Mouse (Mus musculus) Patski (cell line): ENCODE measurements around the gene Srgap3. TPM values are rescaled to one million over a fixed set of nuclear protein-coding genes. Genes with fewer than 3 reads are reported as not detected.
A peak's percentile ranks its signal among the peaks of the same experiment; 100 is the strongest.

Source experiments
- ATAC-seq: fragments of 100-300 bp; one replicate; pipeline ENCODE4 v1.8.0; 2021
- CTCF ChIA-PET: fragments of 350-600 bp; sonication (Branson Sonifier 250); formaldehyde crosslinking; loops from one replicate; lab custom pipeline; 2022; ENCODE audit warnings: inconsistent platforms; lab: Charles Lee
- POLR2A ChIA-PET: fragments of 350-600 bp; sonication (Branson Sonifier 250); formaldehyde crosslinking; loops from one replicate; lab custom pipeline; 2022; ENCODE audit warnings: antibody characterized with exemption, inconsistent platforms; lab: Charles Lee
- DNase-seq: peaks from one replicate; pipeline ENCODE4 v3.0.0-alpha.2; 2011; ENCODE audit warnings: low read depth, low spot score
- H3K27me3 ChIP-seq: fragments of 371-371 bp; one replicate; pipeline ENCODE4 v1.5.1; 2021
- CTCF ChIP-seq: fragments of 100-300 bp; IDR thresholded peaks from one replicate; pipeline ENCODE4 v1.5.1; 2021
- in situ Hi-C: fragments of 300-500 bp; cut with MboI; formaldehyde crosslinking; loops from 3 replicates; pipeline ENCODE4 v1.11.1; 2018; ENCODE audit warnings: low pct_unique_long_range_greater_than_20kb, mixed read lengths
- polyA plus RNA-seq: library from polyadenylated mRNA; unstranded; gene quantifications from one replicate; pipeline ENCODE4 v1.2.3, GENCODE M21; 2021

The Srgap3 gene
- polyA plus RNA-seq, 1 experiment from 2014 or later, result 37.7 TPM

DNA sequence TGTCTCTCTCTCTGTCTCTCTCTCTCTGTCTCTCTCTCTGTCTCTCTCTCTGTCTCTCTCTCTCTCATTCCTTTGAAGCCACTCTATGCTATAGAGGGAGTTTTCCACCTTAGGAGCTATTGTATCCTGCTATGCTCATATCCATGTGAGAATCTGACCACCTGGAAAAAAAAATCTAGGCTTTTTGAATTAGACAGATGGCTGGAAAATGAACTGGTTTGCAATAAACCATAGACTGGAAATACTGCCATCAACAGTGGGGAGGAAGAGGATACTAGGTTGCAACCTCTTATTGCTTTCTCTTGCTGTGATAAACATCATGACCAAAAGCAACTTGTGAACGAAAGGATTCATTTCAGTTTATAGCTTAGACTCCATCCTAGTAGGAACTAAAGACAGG, 12.6 kb downstream of the Srgap3 start:
- H3K27me3 ChIP-seq, result no peaks in the 10 kb centered on the region
- in situ Hi-C loops, result no loop called here
- CTCF ChIA-PET, result interaction anchor here (1.4 kb wide), 1 partner anchor 14 kb away, joined by 4 read pairs; no protein-coding TSS in a partner anchor
- ATAC-seq, result no peak
- DNase-seq, result no peak
- POLR2A ChIA-PET, result no interaction called here
- TF ChIP-seq CTCF, result no peak

DNA sequence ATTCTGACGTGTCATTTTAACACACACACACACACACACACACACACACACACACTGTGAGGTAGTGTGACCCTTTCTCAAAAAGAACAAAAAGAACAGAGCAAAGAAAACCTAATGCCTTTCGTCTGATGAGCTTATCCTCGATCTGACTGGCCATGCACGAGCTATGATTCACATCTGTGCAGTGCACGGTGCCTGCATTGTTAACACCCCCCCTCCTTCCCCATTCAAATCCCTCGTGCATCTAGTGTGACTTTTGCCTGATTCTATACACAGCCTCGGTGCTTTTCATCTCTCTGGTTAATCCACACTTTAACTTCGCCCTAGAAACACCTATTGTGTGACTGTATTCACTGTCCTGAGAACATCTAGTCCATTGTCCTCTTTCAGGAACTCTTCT, 14.5 kb downstream of the Srgap3 start:
- peak; percentile 66 for ATAC-seq
- ChIA-PET CTCF (no interaction called here), POLR2A (no interaction called here)
- DNase-seq, result no peak
- no peaks in the 10 kb centered on the region for H3K27me3 ChIP-seq
- TF ChIP-seq CTCF, result no peak
- in situ Hi-C loops, result no loop called here

DNA sequence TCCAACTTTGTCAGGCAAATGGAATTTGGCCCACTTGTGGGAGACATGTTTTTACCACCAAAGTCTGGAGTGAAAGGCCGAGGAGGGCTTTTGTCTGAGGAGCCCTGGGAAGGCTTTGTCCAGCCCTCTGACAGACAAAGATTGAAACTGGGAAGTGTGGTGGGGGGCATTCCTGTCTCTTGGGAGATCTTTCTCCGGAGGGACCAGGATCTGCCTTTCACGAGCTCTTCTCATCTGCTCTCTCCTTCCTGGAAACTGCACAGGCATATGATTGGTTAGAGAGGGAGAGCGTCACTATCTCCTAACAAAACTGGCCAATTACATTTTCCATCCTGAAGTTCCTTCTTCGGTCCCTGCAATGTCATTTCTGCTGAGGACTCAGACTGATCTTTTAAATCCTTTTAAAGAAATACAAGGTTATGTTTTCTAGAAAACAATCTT, 17.0 kb downstream of the Srgap3 start:
- ChIA-PET CTCF (interaction anchor here (1.0 to 1.5 kb wide), 2 partner anchors 12 to 17 kb away, joined by 3 read pairs; partner anchors contain the start of gene Srgap3), POLR2A (interaction anchor here (0.6 to 1.0 kb wide), 5 partner anchors 9 to 1710 kb away, joined by 3 to 4 read pairs (median 3); no protein-coding TSS in a partner anchor)
- in situ Hi-C loops, result no loop called here
- no peak for TF ChIP-seq CTCF
- DNase-seq (no peak), ATAC-seq (no peak)
- no peaks in the 10 kb centered on the region for H3K27me3 ChIP-seq

DNA sequence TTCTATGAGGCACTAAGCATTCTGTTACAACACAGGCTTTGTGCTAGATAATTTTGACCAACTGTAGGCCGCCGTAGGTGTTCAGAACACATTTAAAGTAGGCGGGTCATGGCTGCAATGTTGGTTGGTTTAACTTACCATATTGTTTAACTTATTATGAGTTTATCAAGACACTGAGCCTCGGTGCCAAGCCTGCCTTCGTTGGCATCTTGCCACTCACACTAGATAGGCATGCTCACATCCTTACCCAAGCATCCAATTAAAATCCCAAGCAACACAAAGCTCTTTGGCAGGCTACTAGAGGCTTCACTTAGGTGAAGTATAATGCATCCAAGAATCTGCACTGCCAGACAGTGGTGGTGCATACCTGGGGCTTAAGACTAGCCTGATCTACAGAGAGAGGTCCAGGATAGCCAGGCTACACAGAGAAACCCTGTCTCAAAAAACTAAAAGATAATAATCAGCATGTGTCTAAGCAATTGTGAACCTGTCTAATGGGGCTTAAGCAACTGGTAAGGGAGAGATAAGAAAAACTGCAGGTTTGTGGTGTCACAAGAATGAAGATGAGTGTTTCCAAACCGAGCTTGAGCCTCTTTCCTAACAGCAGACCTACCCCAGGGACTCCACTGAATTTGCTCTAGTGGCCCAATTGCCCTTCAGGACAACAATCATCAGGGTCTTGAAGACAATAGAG, 17.6 kb downstream of the Srgap3 start:
- ATAC-seq (no peak), DNase-seq (no peak)
- H3K27me3 ChIP-seq, result no peaks in the 10 kb centered on the region
- POLR2A ChIA-PET, result interaction anchor here (0.6 to 1.0 kb wide), 3 partner anchors 9 to 44 kb away, joined by 3 to 4 read pairs (median 4); no protein-coding TSS in a partner anchor
- no peak for TF ChIP-seq CTCF
- in situ Hi-C loops, result no loop called here
- CTCF ChIA-PET, result interaction anchor here (1.0 to 1.5 kb wide), 2 partner anchors 12 to 17 kb away, joined by 3 read pairs; partner anchors contain the start of gene Srgap3

DNA sequence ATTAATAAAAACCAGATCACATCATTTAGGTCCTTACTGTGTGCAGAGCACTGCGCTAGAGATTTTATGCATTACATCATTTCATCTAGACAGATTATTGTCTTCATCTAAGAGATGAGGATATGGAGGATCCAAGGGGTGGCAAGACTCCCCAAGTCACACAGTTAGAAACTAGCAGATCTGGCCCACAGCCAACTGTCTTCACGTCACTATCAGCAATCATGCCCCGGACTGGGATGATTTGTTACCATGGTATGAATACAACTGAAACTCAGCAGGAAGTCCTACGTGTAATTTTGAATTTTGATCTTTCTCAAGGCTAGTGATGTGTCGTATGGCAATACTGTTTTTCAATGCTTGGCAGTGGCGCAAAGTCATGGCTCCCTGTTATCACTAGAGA, 18.2 kb downstream of the Srgap3 start:
- ChIA-PET POLR2A (interaction anchor here (0.8 kb wide), 1 partner anchor 16 kb away, joined by 3 read pairs; no protein-coding TSS in a partner anchor), CTCF (no interaction called here)
- TF ChIP-seq CTCF, result no peak
- H3K27me3 ChIP-seq, result no peaks in the 10 kb centered on the region
- ATAC-seq, result no peak
- in situ Hi-C loops, result no loop called here
- DNase-seq, result no peak

DNA sequence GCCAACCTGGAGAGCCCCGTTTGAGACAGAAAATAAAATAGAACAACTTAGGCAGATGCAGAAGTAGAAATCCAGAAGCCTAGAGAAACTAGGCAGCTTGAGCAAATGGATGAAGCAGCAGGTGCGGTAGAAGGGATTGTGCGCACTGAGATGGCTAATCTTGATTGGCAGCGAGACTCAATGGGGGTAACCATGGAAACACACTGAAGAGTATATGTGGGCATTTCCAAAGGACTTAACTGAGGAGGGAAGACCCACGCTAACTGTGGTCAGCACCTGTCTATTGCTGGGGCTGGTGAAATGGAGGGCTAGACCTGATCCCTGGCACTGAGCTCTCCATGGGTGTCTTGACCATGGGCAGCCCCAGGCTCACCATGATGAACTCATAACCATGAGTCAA, 19.7 kb downstream of the Srgap3 start:
- in situ Hi-C loops, result no loop called here
- no peak for ATAC-seq
- DNase-seq, result no peak
- H3K27me3 ChIP-seq, result no peaks in the 10 kb centered on the region
- POLR2A ChIA-PET, result interaction anchor here (0.7 kb wide), 1 partner anchor 56 kb away, joined by 4 read pairs; no protein-coding TSS in a partner anchor
- CTCF ChIA-PET, result interaction anchor here (1.0 to 1.2 kb wide), 2 partner anchors 10 to 29 kb away, joined by 3 read pairs; no protein-coding TSS in a partner anchor
- no peak for TF ChIP-seq CTCF

DNA sequence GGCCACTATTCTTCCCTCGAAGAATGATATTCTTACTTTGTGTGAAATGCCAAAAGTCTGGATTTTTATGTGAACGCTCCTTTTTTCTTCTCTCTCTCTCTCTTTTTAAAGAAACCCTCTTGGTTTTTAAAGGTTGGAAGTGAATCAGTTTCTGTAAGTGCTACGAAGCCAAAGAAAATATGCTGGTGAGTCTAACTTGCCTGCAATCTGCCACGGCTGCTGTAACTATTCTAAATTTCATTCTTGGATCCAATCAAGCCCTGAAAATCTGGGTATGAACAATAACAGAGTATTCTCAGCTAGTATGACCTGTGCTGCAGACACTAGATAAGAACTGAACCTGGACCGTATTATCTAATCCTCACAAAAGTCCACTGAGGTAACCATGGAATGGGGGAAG, 21.1 kb downstream of the Srgap3 start:
- no peaks in the 10 kb centered on the region for H3K27me3 ChIP-seq
- ChIA-PET POLR2A (no interaction called here), CTCF (no interaction called here)
- TF ChIP-seq CTCF, result no peak
- no peak for ATAC-seq
- in situ Hi-C loops, result no loop called here
- DNase-seq, result no peak

DNA sequence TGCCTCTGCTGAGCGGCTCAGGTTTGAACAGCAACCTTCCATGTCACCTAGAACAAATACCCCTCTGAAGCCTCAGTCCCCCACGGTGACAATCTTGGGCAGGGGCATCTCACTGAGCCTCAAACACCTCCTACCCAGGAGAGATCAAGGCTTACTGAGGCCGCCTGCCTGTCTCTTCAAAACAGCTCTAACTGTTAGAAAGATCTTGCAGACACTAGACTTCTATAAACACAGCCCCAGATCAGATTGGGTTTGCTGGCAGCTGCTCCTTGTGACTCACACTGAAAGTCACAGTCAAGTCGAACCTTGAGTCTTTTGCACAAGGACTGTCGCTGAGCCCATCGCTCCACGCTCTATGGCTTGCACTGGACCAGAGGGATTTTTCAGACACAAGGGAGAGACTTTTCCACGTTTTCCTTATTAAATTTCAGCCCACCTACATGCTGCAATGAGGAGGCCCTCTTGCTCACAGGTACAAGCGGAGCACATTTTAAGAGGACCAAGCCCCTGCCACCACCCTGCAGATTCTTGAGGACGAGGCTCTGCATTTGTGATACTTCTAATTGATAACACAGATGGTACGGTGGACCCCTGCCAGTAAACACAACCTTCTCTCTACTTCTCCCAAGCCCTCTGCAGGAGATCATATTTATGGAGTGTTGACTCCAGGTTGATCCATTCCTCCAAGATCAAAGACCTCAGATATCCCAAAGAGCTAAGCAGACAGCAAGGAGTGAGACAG, 21.7 kb downstream of the Srgap3 start:
- no peak for DNase-seq
- ChIA-PET POLR2A (no interaction called here), CTCF (interaction anchor here (0.9 kb wide), 1 partner anchor 15 kb away, joined by 3 read pairs; no protein-coding TSS in a partner anchor)
- in situ Hi-C loops, result no loop called here
- TF ChIP-seq CTCF, result no peak
- no peak for ATAC-seq
- no peaks in the 10 kb centered on the region for H3K27me3 ChIP-seq

DNA sequence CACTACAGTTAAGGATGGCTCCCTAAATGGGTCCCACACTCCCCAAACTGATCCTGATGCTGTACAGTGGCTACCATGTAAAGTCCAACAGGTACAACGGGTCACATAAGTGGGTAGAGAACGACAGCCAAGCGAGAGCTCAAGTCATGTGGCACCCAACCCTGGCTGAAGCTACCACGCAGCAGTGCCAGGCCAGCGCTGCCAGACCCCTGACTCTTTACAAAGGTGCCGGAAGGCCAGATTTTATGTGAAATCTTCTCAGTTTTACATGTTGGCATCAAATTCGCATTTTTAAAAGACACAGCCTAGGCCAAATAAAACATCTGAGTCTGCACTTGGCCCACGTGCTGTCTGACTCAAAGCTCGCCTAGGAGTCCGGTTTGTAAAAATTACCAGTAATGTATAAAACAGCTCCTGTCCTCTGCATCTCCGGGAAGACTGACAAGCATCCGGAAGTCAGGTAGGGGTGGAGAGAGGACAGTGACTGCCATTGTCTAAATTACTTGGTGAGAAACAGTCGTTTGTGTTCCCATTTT, 22.4 kb downstream of the Srgap3 start:
- no peak for DNase-seq
- TF ChIP-seq CTCF, result no peak
- ATAC-seq, result no peak
- POLR2A ChIA-PET, result no interaction called here
- in situ Hi-C loops, result no loop called here
- CTCF ChIA-PET, result interaction anchor here (0.9 kb wide), 1 partner anchor 15 kb away, joined by 3 read pairs; no protein-coding TSS in a partner anchor
- no peaks in the 10 kb centered on the region for H3K27me3 ChIP-seq

DNA sequence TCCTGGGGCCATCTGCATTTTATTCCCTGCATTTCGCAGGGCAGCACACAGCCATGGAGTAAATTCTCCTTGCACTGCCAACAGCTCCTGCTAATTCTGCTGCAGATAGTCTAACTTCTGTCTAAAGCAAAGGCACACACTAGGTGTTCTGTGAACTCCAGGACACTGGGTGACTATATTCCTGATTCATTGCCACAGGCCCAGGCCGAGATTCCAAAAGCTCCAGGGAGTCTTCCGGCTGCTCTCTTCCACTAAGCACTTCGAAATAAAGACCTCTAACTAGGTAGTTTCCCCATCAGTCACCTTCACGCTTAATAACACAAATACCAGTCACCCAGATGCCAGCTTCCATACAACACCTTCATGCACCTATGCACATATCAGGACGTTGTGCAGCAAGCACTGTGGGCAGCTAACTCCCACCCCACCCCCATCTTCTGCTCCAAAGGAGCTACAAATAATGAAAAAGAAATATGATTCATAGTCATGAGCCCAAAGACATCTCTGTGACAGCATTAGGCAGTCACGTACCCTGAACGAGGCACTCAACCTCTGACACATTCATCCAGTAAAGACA, 26.4 kb downstream of the Srgap3 start:
- TF ChIP-seq CTCF, result no peak
- H3K27me3 ChIP-seq, result no peaks in the 10 kb centered on the region
- in situ Hi-C loops, result no loop called here
- ChIA-PET CTCF (interaction anchor here (1.1 to 1.5 kb wide), 2 partner anchors 12 to 14 kb away, joined by 4 to 5 read pairs; no protein-coding TSS in a partner anchor), POLR2A (interaction anchor here (0.9 kb wide), 1 partner anchor 9 kb away, joined by 4 read pairs; no protein-coding TSS in a partner anchor)
- ATAC-seq, result peak; percentile 91
- peak; percentile 68 for DNase-seq
